Mouse (Mus musculus) skeletal muscle tissue, adult 2 months (tissue): ENCODE measurements around the gene Clptm1.

Experiments
- DNase-seq: peaks from one replicate; pipeline ENCODE4 v3.0.0-alpha.2; 2012; ENCODE audit warnings: low read depth, low spot score

Gene Clptm1

GRCm38 (mm10) chr7:19664455-19664954, 328 bp downstream of the Clptm1 start:
- DNase-seq = no peak

- no peak for DNase-seq
Observed at GRCm38 (mm10) chr7:19663940-19664339, 893 bp downstream of the Clptm1 start.

GRCm38 (mm10) chr7:19652614-19653013, 12.2 kb downstream of the Clptm1 start:
- DNase-seq = no peak

GRCm38 (mm10) chr7:19651063-19651786, 13.6 kb downstream of the Clptm1 start:
- DNase-seq = no peak

GRCm38 (mm10) chr7:19641223-19641622, 23.6 kb downstream of the Clptm1 start:
- DNase-seq = no peak

- DNase-seq = no peak
Observed at GRCm38 (mm10) chr7:19635074-19635827, 29.6 kb downstream of the Clptm1 start.

GRCm38 (mm10) chr7:19634591-19634990, 30.2 kb downstream of the Clptm1 start:
- DNase-seq = peak; percentile 72

- DNase-seq = no peak
Observed at GRCm38 (mm10) chr7:19633855-19634254, 31.0 kb downstream of the Clptm1 start.

GRCm38 (mm10) chr7:19633197-19633596, 31.6 kb downstream of the Clptm1 start:
- DNase-seq = no peak

GRCm38 (mm10) chr7:19632720-19633119, 32.1 kb downstream of the Clptm1 start:
- DNase-seq = no peak

GRCm38 (mm10) chr7:19632275-19632674, 32.6 kb downstream of the Clptm1 start:
- DNase-seq = no peak

GRCm38 (mm10) chr7:19629361-19629734, 35.5 kb downstream of the Clptm1 start, which contains the start of gene Relb:
Gene Relb, minus strand, starts transcription at chr7:19629438.
- peak; percentile 85 for DNase-seq

- DNase-seq = peak; percentile 98
Observed at GRCm38 (mm10) chr7:19628536-19629360, 36.1 kb downstream of the Clptm1 start.

GRCm38 (mm10) chr7:19628192-19628535, 36.7 kb downstream of the Clptm1 start:
- no peak for DNase-seq

GRCm38 (mm10) chr7:19627721-19628120, 37.1 kb downstream of the Clptm1 start:
- no peak for DNase-seq

GRCm38 (mm10) chr7:19623433-19623832, 41.4 kb downstream of the Clptm1 start:
- no peak for DNase-seq

GRCm38 (mm10) chr7:19622241-19622640, 42.6 kb downstream of the Clptm1 start:
- DNase-seq = no peak

GRCm38 (mm10) chr7:19620811-19621210, 44.0 kb downstream of the Clptm1 start:
- DNase-seq = no peak

GRCm38 (mm10) chr7:19619004-19619801, 45.6 kb downstream of the Clptm1 start:
- peak; percentile 47 for DNase-seq

- no peak for DNase-seq
Observed at GRCm38 (mm10) chr7:19615036-19615577, 49.7 kb downstream of the Clptm1 start.

GRCm38 (mm10) chr7:19610969-19611368, 53.9 kb downstream of the Clptm1 start:
- DNase-seq = no peak
